8 mouse cellular contexts compared by ENCODE assay signal in the genomic region with DNA sequence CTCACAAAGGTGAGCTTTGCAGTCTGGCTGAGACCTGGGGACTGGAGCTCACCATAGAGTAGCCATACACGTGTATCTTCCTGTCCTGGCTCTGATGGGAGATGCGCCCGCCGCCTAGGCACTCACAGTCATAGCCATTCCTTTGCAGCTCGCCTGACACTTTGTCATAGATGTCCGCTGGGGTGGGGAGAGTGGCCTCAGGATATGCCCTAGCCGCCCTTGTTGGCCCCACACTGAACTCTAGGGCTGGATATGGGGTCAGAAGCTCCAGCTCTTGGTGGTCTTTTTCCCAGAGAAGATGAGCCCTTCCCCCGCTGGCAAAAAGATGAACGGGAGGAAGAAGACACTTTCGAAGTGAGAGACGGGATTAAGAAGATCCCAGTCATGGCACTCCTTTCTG. TPM values are rescaled to one million over a fixed set of nuclear protein-coding genes. Genes with fewer than 3 reads are reported as not detected.
DNase-seq lines count a peak whose midpoint lies in the region; ATAC-seq and TF ChIP-seq lines count a peak whose summit lies in the region.

No protein-coding gene starts in this region.

- TF ChIP-seq EP300 in heart, postnatal 0 days (IDR thresholded peaks at IDR 0.05; ENCODE audit: low read depth) = no peak
- TF ChIP-seq EP300 in ES-Bruce4 (IDR thresholded peaks at IDR 0.05; ENCODE audit: insufficient read depth, low read depth, low read length) = no peak

- H3K4me3 ChIP-seq in heart, postnatal 0 days (ENCODE audit: low read depth, low read length) = peak overlapping the region; percentile 61
- H3K4me3 ChIP-seq in ES-Bruce4 (ENCODE audit: low read depth, low read length) = peak overlapping the region; percentile 85
- peak overlapping the region; percentile 72 for H3K4me3 ChIP-seq in forebrain, embryonic 10.5 days
- H3K4me3 ChIP-seq in liver, embryonic 13.5 days (replicated peaks) = peak overlapping the region; percentile 64

- H3K27ac ChIP-seq in heart, postnatal 0 days (ENCODE audit: low read depth) = peak overlapping the region; percentile 81; the same call in 1 of the 2 replicates
- H3K27ac ChIP-seq in ES-Bruce4 (ENCODE audit: insufficient read depth, low read length) = no peak overlapping the region
- peak overlapping the region; percentile 92 for H3K27ac ChIP-seq in forebrain, embryonic 10.5 days
- H3K27ac ChIP-seq in liver, embryonic 13.5 days = peak overlapping the region; percentile 54

- H3K27me3 ChIP-seq in heart, postnatal 0 days (ENCODE audit: control insufficient read depth, insufficient read depth, low read length) = peaks cover 33% of the 10 kb centered on the region
- peaks cover 5% of the 10 kb centered on the region; the same call in 1 of the 2 replicates for H3K27me3 ChIP-seq in ES-Bruce4 (ENCODE audit: control insufficient read depth, insufficient read depth, low read length, poor library complexity, severe bottlenecking)
- peaks cover 39% of the 10 kb centered on the region for H3K27me3 ChIP-seq in forebrain, embryonic 10.5 days (ENCODE audit: poor library complexity, severe bottlenecking)
- H3K27me3 ChIP-seq in liver, embryonic 13.5 days = peaks cover 39% of the 10 kb centered on the region

- no peak for TF ChIP-seq CTCF in heart, postnatal 0 days (IDR thresholded peaks at IDR 0.05; ENCODE audit: low read depth)
- no peak for TF ChIP-seq CTCF in ES-Bruce4 (IDR thresholded peaks at IDR 0.05; ENCODE audit: low read depth, low read length)

- H3K4me1 ChIP-seq in heart, postnatal 0 days (ENCODE audit: control insufficient read depth, insufficient read depth) = peaks cover 21% of the 10 kb centered on the region
- H3K4me1 ChIP-seq in ES-Bruce4 (ENCODE audit: control insufficient read depth, insufficient read depth, low read length) = peaks cover 2% of the 10 kb centered on the region
- H3K4me1 ChIP-seq in forebrain, embryonic 10.5 days = peaks cover 55% of the 10 kb centered on the region
- H3K4me1 ChIP-seq in liver, embryonic 13.5 days (replicated peaks) = peaks cover 62% of the 10 kb centered on the region

- H3K9me3 ChIP-seq in heart, postnatal 0 days (replicated peaks; ENCODE audit: control insufficient read depth, low read length) = no peaks in the 10 kb centered on the region
- H3K9me3 ChIP-seq in ES-Bruce4 (replicated peaks; ENCODE audit: control insufficient read depth, insufficient read depth, low read length, poor library complexity, severe bottlenecking) = no peaks in the 10 kb centered on the region
- no peaks in the 10 kb centered on the region for H3K9me3 ChIP-seq in forebrain, embryonic 10.5 days
- H3K9me3 ChIP-seq in liver, embryonic 13.5 days (replicated peaks) = no peaks in the 10 kb centered on the region

- H3K4me2 ChIP-seq in heart, postnatal 0 days (ENCODE audit: low read depth, low read length) = peak overlapping the region; percentile 88
- H3K4me2 ChIP-seq in liver, embryonic 13.5 days = peak overlapping the region; percentile 87

- WGBS in heart, postnatal 0 days = 15% methylated on average over 11 of the region's 11 CpGs
- 21% methylated on average over 11 of the region's 11 CpGs for WGBS in forebrain, embryonic 10.5 days
- WGBS in liver, embryonic 13.5 days (ENCODE audit: insufficient replicate concordance) = 20% methylated on average over 11 of the region's 11 CpGs

- H3K36me3 ChIP-seq in heart, postnatal 0 days (replicated peaks; ENCODE audit: control insufficient read depth, insufficient read depth, low read length) = peaks cover 12% of the 10 kb centered on the region; the same call in 1 of the 2 replicates
- no peaks in the 10 kb centered on the region for H3K36me3 ChIP-seq in ES-Bruce4 (ENCODE audit: control insufficient read depth, insufficient read depth, low read length, poor library complexity, severe bottlenecking)
- peaks cover 42% of the 10 kb centered on the region for H3K36me3 ChIP-seq in forebrain, embryonic 10.5 days (replicated peaks)
- peaks cover 7% of the 10 kb centered on the region for H3K36me3 ChIP-seq in liver, embryonic 13.5 days

- no peak for ATAC-seq in heart, postnatal 0 days (ENCODE audit: insufficient read depth, low read depth)
- ATAC-seq in liver, embryonic 13.5 days (ENCODE audit: low read depth) = no peak

- no peak for DNase-seq in heart, postnatal 0 days (ENCODE audit: low spot score)
- no peak for DNase-seq in heart, adult 9 months (ENCODE audit: low spot score in 2 of 2)
- no peak for DNase-seq in forebrain, embryonic 10.5 days (ENCODE audit: extremely low spot score, low spot score)
- DNase-seq in liver, embryonic 13.5 days = no peak
- DNase-seq in right cerebral cortex, postnatal 4 days = no peak
- DNase-seq in frontal cortex, adult 2 months (ENCODE audit: extremely low spot score in 1 of 2, low spot score in 1 of 2) = no peak
- no peak for DNase-seq in embryo, embryonic 10.5 days (ENCODE audit: low spot score)

- TF ChIP-seq POLR2A in ES-Bruce4 (IDR thresholded peaks at IDR 0.05; ENCODE audit: insufficient read depth, low read length) = no peak

- peak overlapping the region; percentile 57 for H3K9ac ChIP-seq in heart, postnatal 0 days (replicated peaks; ENCODE audit: low read depth, low read length)
- H3K9ac ChIP-seq in ES-Bruce4 (ENCODE audit: low read depth, poor library complexity, severe bottlenecking) = peak overlapping the region; percentile 64
- peak overlapping the region; percentile 74 for H3K9ac ChIP-seq in liver, embryonic 13.5 days

RNA-seq across cellular contexts. Expression of gene Mamdc4, which starts 0.5 kb away (rescaled TPM):
- total RNA-seq in heart, postnatal 0 days (2014; rRNA removed; ENCODE audit: low replicate concordance) = 1.7 and 2.0 TPM in 2 replicates
- 0.14 and 1.6 TPM in 2 replicates for polyA plus RNA-seq in heart, postnatal 0 days (2015; fragmentation: Nextera tagmentation; extraction: Ambion mirVana)
- 0.65 and 3.7 TPM in 2 replicates for polyA plus RNA-seq in ES-Bruce4 (2011; ENCODE audit: insufficient read depth, insufficient read length, low read depth, missing spikeins)
- polyA plus RNA-seq in forebrain, embryonic 10.5 days (2016; fragmentation: Nextera tagmentation; extraction: Ambion mirVana) = 5.0 and 7.0 TPM in 2 replicates
- polyA plus RNA-seq in liver, embryonic 13.5 days (2015; fragmentation: Nextera tagmentation; extraction: Ambion mirVana) = 1.6 and 2.7 TPM in 2 replicates
- 2.1 and 2.5 TPM in 2 replicates for polyA plus RNA-seq in frontal cortex, adult 2 months (2012; rRNA removed)

RNA-seq across cellular contexts. Expression of gene Phpt1, which starts 0.9 kb away (rescaled TPM):
- 37.9 and 43.3 TPM in 2 replicates for total RNA-seq in heart, postnatal 0 days (2014; rRNA removed; ENCODE audit: low replicate concordance)
- polyA plus RNA-seq in heart, postnatal 0 days (2015; fragmentation: Nextera tagmentation; extraction: Ambion mirVana) = 248 and 255 TPM in 2 replicates
- 37.0 and 47.9 TPM in 2 replicates for polyA plus RNA-seq in ES-Bruce4 (2011; ENCODE audit: insufficient read depth, insufficient read length, low read depth, missing spikeins)
- 162 and 165 TPM in 2 replicates for polyA plus RNA-seq in forebrain, embryonic 10.5 days (2016; fragmentation: Nextera tagmentation; extraction: Ambion mirVana)
- polyA plus RNA-seq in liver, embryonic 13.5 days (2015; fragmentation: Nextera tagmentation; extraction: Ambion mirVana) = 50.2 and 50.3 TPM in 2 replicates
- 134 and 161 TPM in 2 replicates for polyA plus RNA-seq in frontal cortex, adult 2 months (2012; rRNA removed)

RNA-seq across cellular contexts. Expression of gene Ajm1, which starts 7.4 kb away (rescaled TPM):
- not detected in 2 replicates for total RNA-seq in heart, postnatal 0 days (2014; rRNA removed; ENCODE audit: low replicate concordance)
- not detected in 2 replicates for polyA plus RNA-seq in heart, postnatal 0 days (2015; fragmentation: Nextera tagmentation; extraction: Ambion mirVana)
- 0.55 and 0.70 TPM in 2 replicates for polyA plus RNA-seq in ES-Bruce4 (2011; ENCODE audit: insufficient read depth, insufficient read length, low read depth, missing spikeins)
- 0.02 TPM in 1 of 2 replicates, not detected in the other for polyA plus RNA-seq in forebrain, embryonic 10.5 days (2016; fragmentation: Nextera tagmentation; extraction: Ambion mirVana)
- polyA plus RNA-seq in liver, embryonic 13.5 days (2015; fragmentation: Nextera tagmentation; extraction: Ambion mirVana) = 0.02 TPM in 1 of 2 replicates, not detected in the other
- 114 and 122 TPM in 2 replicates for polyA plus RNA-seq in frontal cortex, adult 2 months (2012; rRNA removed)

RNA-seq across cellular contexts. Expression of gene Edf1, which starts 16.5 kb away (rescaled TPM):
- total RNA-seq in heart, postnatal 0 days (2014; rRNA removed; ENCODE audit: low replicate concordance) = 112 and 136 TPM in 2 replicates
- polyA plus RNA-seq in heart, postnatal 0 days (2015; fragmentation: Nextera tagmentation; extraction: Ambion mirVana) = 314 and 343 TPM in 2 replicates
- 107 and 122 TPM in 2 replicates for polyA plus RNA-seq in ES-Bruce4 (2011; ENCODE audit: insufficient read depth, insufficient read length, low read depth, missing spikeins)
- 337 and 341 TPM in 2 replicates for polyA plus RNA-seq in forebrain, embryonic 10.5 days (2016; fragmentation: Nextera tagmentation; extraction: Ambion mirVana)
- polyA plus RNA-seq in liver, embryonic 13.5 days (2015; fragmentation: Nextera tagmentation; extraction: Ambion mirVana) = 275 and 306 TPM in 2 replicates
- 287 and 289 TPM in 2 replicates for polyA plus RNA-seq in frontal cortex, adult 2 months (2012; rRNA removed)

RNA-seq across cellular contexts. Expression of gene Traf2, which starts 27.4 kb away (rescaled TPM):
- 5.1 and 6.3 TPM in 2 replicates for total RNA-seq in heart, postnatal 0 days (2014; rRNA removed; ENCODE audit: low replicate concordance)
- 14.2 and 15.8 TPM in 2 replicates for polyA plus RNA-seq in heart, postnatal 0 days (2015; fragmentation: Nextera tagmentation; extraction: Ambion mirVana)
- polyA plus RNA-seq in ES-Bruce4 (2011; ENCODE audit: insufficient read depth, insufficient read length, low read depth, missing spikeins) = 9.4 and 9.8 TPM in 2 replicates
- 40.2 and 42.6 TPM in 2 replicates for polyA plus RNA-seq in forebrain, embryonic 10.5 days (2016; fragmentation: Nextera tagmentation; extraction: Ambion mirVana)
- polyA plus RNA-seq in liver, embryonic 13.5 days (2015; fragmentation: Nextera tagmentation; extraction: Ambion mirVana) = 16.6 and 18.7 TPM in 2 replicates
- polyA plus RNA-seq in frontal cortex, adult 2 months (2012; rRNA removed) = 8.1 and 9.1 TPM in 2 replicates

Comparison
In these comparisons a context has a peak if more than half of its experiments do, and no peak if none do; other contexts are left out.
1. RNA of gene Ajm1, which starts 7.4 kb away (polyA plus RNA-seq): 114 to 122 TPM in frontal cortex, adult 2 months; 0.55 to 0.70 TPM in ES-Bruce4, 0.02 TPM in liver, embryonic 13.5 days, 0.02 TPM in forebrain, embryonic 10.5 days and not detected in heart, postnatal 0 days; every median in the first group is over 10 times any median in the second.
2. Peak in every context shown above with its lines, with median percentiles within 50 percentile points of each other: H3K4me3 ChIP-seq and H3K9ac ChIP-seq.